Mouse (Mus musculus) liver, adult 2 months (tissue): Measurements from ENCODE around the gene Fam186a. TPM values are rescaled to one million over a fixed set of nuclear protein-coding genes. Genes with fewer than 3 reads are reported as not detected.
A peak's percentile ranks its signal among the peaks of the same experiment; 100 is the strongest.

Experiments used
- DNase-seq: peaks from one replicate; pipeline ENCODE4 v3.0.0-alpha.2; 2011; ENCODE audit warnings: low read depth, low spot score; ENCODE audit errors: extremely low read depth
- H3K27ac ChIP-seq: fragments of 200-500 bp; replicated peaks from 2 replicates; pipeline ENCODE4 v1.5.1; 2012; ENCODE audit warnings: low read depth, mild to moderate bottlenecking, control low read depth, inconsistent platforms, low read length; ENCODE audit not compliant: insufficient read depth
- H3K27me3 ChIP-seq: fragments of 200-500 bp; 2 replicates; pipeline ENCODE4 v1.6.1; 2012; ENCODE audit warnings: mild to moderate bottlenecking, moderate library complexity, low read length, inconsistent platforms; ENCODE audit not compliant: control insufficient read depth, insufficient read depth
- H3K36me3 ChIP-seq: fragments of 200-500 bp; 2 replicates; pipeline ENCODE4 v1.6.1; 2012; ENCODE audit warnings: low read length, inconsistent platforms; ENCODE audit not compliant: control insufficient read depth, insufficient read depth
- H3K4me1 ChIP-seq: fragments of 200-500 bp; 2 replicates; pipeline ENCODE4 v1.6.1; 2011; ENCODE audit warnings: low read length; ENCODE audit not compliant: control insufficient read depth, insufficient read depth
- H3K4me3 ChIP-seq: fragments of 200-500 bp; 2 replicates; pipeline ENCODE4 v1.5.1; 2011; ENCODE audit warnings: low read depth, mild to moderate bottlenecking, control low read depth, low read length, moderate library complexity; ENCODE audit not compliant: insufficient read depth
- H3K79me2 ChIP-seq: fragments of 200-500 bp; 2 replicates; pipeline ENCODE4 v1.6.1; 2012; ENCODE audit warnings: inconsistent platforms, mild to moderate bottlenecking, low read length, moderate library complexity; ENCODE audit not compliant: control insufficient read depth, insufficient read depth
- H3K9ac ChIP-seq: fragments of 200-500 bp; 2 replicates; pipeline ENCODE4 v1.6.1; 2012; ENCODE audit warnings: low read depth, mild to moderate bottlenecking, control low read depth, inconsistent platforms, low read length
- CTCF ChIP-seq: fragments of 200-500 bp; IDR thresholded peaks from 2 replicates; pipeline ENCODE4 v1.5.1; 2011; ENCODE audit warnings: low read depth, low read length, control low read depth
- POLR2A ChIP-seq: fragments of 200-500 bp; IDR thresholded peaks from 2 replicates; pipeline ENCODE4 v1.6.1; 2011; ENCODE audit warnings: low read length, control low read depth; ENCODE audit not compliant: insufficient read depth; ENCODE audit errors: extremely low read depth
- WGBS: fragments of 180-500 bp; shearing (Covaris S2); methylation state at CpG from one replicate; pipeline ENCODE4 v1.1.7; 2018; 5-methylcytosine and 5-hydroxymethylcytosine counted together
- polyA plus RNA-seq: library from polyadenylated mRNA; depleted of rRNA; stranded (reverse); fragments of >200 nt; gene quantifications from 2 replicates; pipeline ENCODE4 v1.2.3, GENCODE M21; 2012; rRNA removed
- total RNA-seq: library from RNA; depleted of rRNA; stranded (reverse); fragments of >200 nt; gene quantifications from 2 replicates; pipeline ENCODE4 v1.2.3, GENCODE M21; 2014; rRNA removed

Gene Fam186a
- total RNA-seq: not detected in 2 replicates
- not detected in 2 replicates for polyA plus RNA-seq

GRCm38 (mm10) chr15:99966961-99967360 is at the start of gene Fam186a:
Fam186a (minus strand) TSS chr15:99967061.
- Histone ChIP-seq H3K4me3 (no peak within 1 kb of the TSS), H3K9ac (no peak within 1 kb of the TSS), H3K36me3 (no peaks in the 10 kb centered on the region), H3K27me3 (no peaks in the 10 kb centered on the region), H3K27ac (no peak within 1 kb of the TSS), H3K4me1 (no peaks in the 10 kb centered on the region), H3K79me2 (no peaks in the 10 kb centered on the region)
- TF ChIP-seq POLR2A (no peak), CTCF (no peak)
- no peak for DNase-seq
- 85% methylated on average over 4 of the region's 4 CpGs for WGBS

GRCm38 (mm10) chr15:100006180-100006579 is 39.3 kb upstream of the Fam186a start:
- peaks cover 77% of the 10 kb centered on the region for H3K36me3 ChIP-seq
- no peak overlapping the region for H3K4me3 ChIP-seq
- H3K4me1 ChIP-seq: no peaks in the 10 kb centered on the region
- 0 out of 2 replicates have a peak, but pooled peaks cover 2% of the 10 kb centered on the region for H3K79me2 ChIP-seq
- H3K9ac ChIP-seq: no peak overlapping the region
- no peaks in the 10 kb centered on the region for H3K27me3 ChIP-seq
- no peak for TF ChIP-seq POLR2A
- no peak for TF ChIP-seq CTCF
- H3K27ac ChIP-seq: no peak overlapping the region
- no peak for DNase-seq

- no peak overlapping the region for H3K9ac ChIP-seq
- no peaks in the 10 kb centered on the region for H3K4me1 ChIP-seq
- H3K79me2 ChIP-seq: 0 out of 2 replicates have a peak, but pooled peaks cover 2% of the 10 kb centered on the region
- H3K4me3 ChIP-seq: no peak overlapping the region
- TF ChIP-seq CTCF (no peak), POLR2A (no peak)
- WGBS: 86% methylated on average over 7 of the region's 7 CpGs
- H3K27me3 ChIP-seq: no peaks in the 10 kb centered on the region
- peaks cover 73% of the 10 kb centered on the region for H3K36me3 ChIP-seq
- no peak overlapping the region for H3K27ac ChIP-seq
- DNase-seq: no peak
These were observed 37.9 kb upstream of the Fam186a start for GRCm38 (mm10) chr15:100004677-100005273.

GRCm38 (mm10) chr15:99999390-99999789 is 32.5 kb upstream of the Fam186a start:
- 0 out of 2 replicates have a peak, but pooled peaks cover 2% of the 10 kb centered on the region for H3K79me2 ChIP-seq
- H3K4me1 ChIP-seq: no peaks in the 10 kb centered on the region
- H3K4me3 ChIP-seq: no peak overlapping the region
- no peak overlapping the region for H3K9ac ChIP-seq
- no peak overlapping the region for H3K27ac ChIP-seq
- TF ChIP-seq POLR2A (no peak), CTCF (no peak)
- WGBS: 93% methylated on average over 1 of the region's 1 CpGs
- no peak for DNase-seq
- H3K36me3 ChIP-seq: peaks cover 58% of the 10 kb centered on the region
- no peaks in the 10 kb centered on the region for H3K27me3 ChIP-seq

- TF ChIP-seq POLR2A (no peak), CTCF (no peak)
These were observed 30.4 kb upstream of the Fam186a start for GRCm38 (mm10) chr15:99997114-99997804.

GRCm38 (mm10) chr15:99993100-99993499 is 26.2 kb upstream of the Fam186a start:
- H3K9ac ChIP-seq: no peak overlapping the region
- WGBS: 96% methylated on average over 1 of the region's 1 CpGs
- no peak overlapping the region for H3K27ac ChIP-seq
- no peak overlapping the region for H3K4me3 ChIP-seq
- no peaks in the 10 kb centered on the region for H3K4me1 ChIP-seq
- H3K79me2 ChIP-seq: no peaks in the 10 kb centered on the region
- H3K36me3 ChIP-seq: peaks cover 50% of the 10 kb centered on the region
- DNase-seq: no peak
- TF ChIP-seq POLR2A: no peak
- no peak for TF ChIP-seq CTCF
- H3K27me3 ChIP-seq: no peaks in the 10 kb centered on the region

More at GRCm38 (mm10) chr15:99997114-99997804, 30.4 kb upstream of the Fam186a start:
- WGBS: 71% methylated on average over 6 of the region's 6 CpGs
- Histone ChIP-seq H3K4me1 (no peaks in the 10 kb centered on the region), H3K9ac (no peak overlapping the region), H3K4me3 (no peak overlapping the region), H3K27me3 (no peaks in the 10 kb centered on the region), H3K36me3 (peaks cover 53% of the 10 kb centered on the region), H3K79me2 (no peaks in the 10 kb centered on the region), H3K27ac (no peak overlapping the region)
- peak; percentile 21 for DNase-seq
